Mouse (Mus musculus) megakaryocyte, embryonic 14.5 days (primary cell): ENCODE measurements at regions not wholly inside any gene's neighbourhood (a gene's known extent, or its start where the extent isn't known, plus 50 kb on each side); places are given as distances from the start of the nearest gene placed in this dataset.
"Not testable (repeated sequence)": the region's sequence is repeated elsewhere in the genome, so short reads cannot be mapped to it uniquely, and the experiment has no call there.

Experiments
- H3K27me3 ChIP-seq: replicated peaks from 2 replicates; pipeline ENCODE3; 2012; ENCODE audit warnings: inconsistent platforms
- H3K36me3 ChIP-seq: replicated peaks from 2 replicates; pipeline ENCODE3; 2012; ENCODE audit warnings: low read length, inconsistent platforms, mixed read lengths
- H3K4me1 ChIP-seq: 2 replicates; pipeline ENCODE4 v1.6.1; 2012; ENCODE audit warnings: inconsistent platforms
- H3K4me3 ChIP-seq: replicated peaks from 2 replicates; pipeline ENCODE3; 2012; ENCODE audit warnings: moderate library complexity, mild to moderate bottlenecking, inconsistent platforms
- H3K9me3 ChIP-seq: 2 replicates; pipeline ENCODE4 v1.6.1; 2012; ENCODE audit warnings: inconsistent platforms
- FLI1 ChIP-seq: IDR thresholded peaks from 2 replicates; pipeline ENCODE4 v1.6.1; 2012; ENCODE audit warnings: low read length, inconsistent platforms, mixed read lengths
- GATA1 ChIP-seq: IDR thresholded peaks from 3 replicates; pipeline ENCODE4 v1.6.1; 2012; ENCODE audit warnings: mixed read lengths, low read length, inconsistent platforms, borderline replicate concordance

DNA sequence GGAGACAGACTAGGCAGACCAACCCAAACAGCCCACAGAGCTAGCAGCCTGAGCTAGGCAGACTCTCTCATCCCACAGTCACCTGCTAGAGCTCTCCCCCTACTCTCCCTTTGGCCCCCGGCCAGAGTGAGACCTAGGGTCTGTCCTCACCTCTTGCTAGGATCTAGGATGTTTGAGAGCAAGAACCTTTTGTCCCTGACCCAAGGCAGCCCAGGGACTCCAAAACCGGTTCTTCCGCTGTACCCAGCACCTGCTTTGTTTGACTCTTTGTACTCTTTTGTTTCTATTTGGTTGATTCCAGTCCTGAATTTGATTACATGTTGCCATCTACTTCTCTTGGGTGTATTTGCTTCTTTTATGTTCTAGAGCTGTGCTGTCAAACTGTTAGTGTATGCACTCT, 75.3 kb downstream of the H60c start:
- Histone ChIP-seq H3K4me1 (no peaks in the 10 kb centered on the region), H3K4me3 (no peak overlapping the region), H3K27me3 (no peaks in the 10 kb centered on the region), H3K36me3 (no peaks in the 10 kb centered on the region), H3K9me3 (0 out of 2 replicates have a peak, but pooled peaks cover 7% of the 10 kb centered on the region)
- TF ChIP-seq GATA1 (no peak), FLI1 (no peak)

GRCm38 (mm10) chr10:3188361-3188760, 79.2 kb downstream of the H60c start:
- TF ChIP-seq FLI1 (no peak), GATA1 (no peak)
- Histone ChIP-seq H3K4me3 (no peak overlapping the region), H3K36me3 (no peaks in the 10 kb centered on the region), H3K4me1 (no peaks in the 10 kb centered on the region), H3K27me3 (no peaks in the 10 kb centered on the region), H3K9me3 (no peaks in the 10 kb centered on the region)

DNA sequence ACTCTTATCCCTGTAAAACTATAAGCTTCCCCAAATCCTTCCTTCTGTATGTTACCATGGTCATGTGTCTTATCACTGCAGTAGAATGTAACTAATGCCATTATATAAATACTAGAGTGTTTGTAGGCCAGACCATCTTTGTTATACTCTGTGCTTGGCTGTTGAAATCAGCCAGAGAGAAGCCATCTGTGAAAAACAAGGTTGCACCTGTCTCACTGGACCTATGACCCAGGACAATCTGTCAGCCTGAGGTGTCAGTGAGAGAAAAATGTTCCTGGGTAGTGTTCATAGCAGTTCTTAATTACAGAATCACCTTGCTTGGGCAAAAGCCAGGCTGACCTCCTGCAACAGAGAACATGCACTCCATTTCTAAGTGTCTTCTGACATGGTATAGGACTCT, 87.5 kb downstream of the H60c start:
- Histone ChIP-seq H3K4me1 (no peaks in the 10 kb centered on the region), H3K9me3 (peaks cover 20% of the 10 kb centered on the region), H3K36me3 (no peaks in the 10 kb centered on the region), H3K4me3 (no peak overlapping the region), H3K27me3 (no peaks in the 10 kb centered on the region)
- no peak for TF ChIP-seq GATA1
- TF ChIP-seq FLI1, result no peak

GRCm38 (mm10) chr10:3173601-3174000, 94.0 kb downstream of the H60c start:
- Histone ChIP-seq H3K4me3 (no peak overlapping the region), H3K4me1 (no peaks in the 10 kb centered on the region), H3K36me3 (no peaks in the 10 kb centered on the region), H3K27me3 (no peaks in the 10 kb centered on the region), H3K9me3 (peaks cover 13% of the 10 kb centered on the region)
- TF ChIP-seq GATA1, result no peak
- no peak for TF ChIP-seq FLI1

DNA sequence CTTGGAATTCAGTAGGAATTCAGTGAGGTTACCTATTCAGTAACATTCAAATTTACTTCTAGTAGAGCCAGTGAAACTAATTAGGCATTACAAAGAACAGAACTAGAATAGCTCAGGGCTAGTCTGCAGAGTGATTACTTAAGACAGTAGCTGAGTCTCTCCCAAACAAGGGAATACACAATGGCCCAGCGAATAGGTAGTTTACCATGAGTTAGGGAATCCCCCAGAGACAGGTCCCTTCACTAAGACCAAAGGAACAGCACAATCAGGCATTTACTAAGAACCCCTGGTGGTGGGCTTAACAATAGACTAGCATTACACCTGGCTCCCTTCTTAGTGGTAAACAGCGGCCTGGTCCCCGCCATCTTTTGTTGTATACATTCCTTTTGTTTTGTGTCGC, 94.6 kb downstream of the H60c start:
- H3K4me1 ChIP-seq, H3K4me3 ChIP-seq, H3K27me3 ChIP-seq, H3K36me3 ChIP-seq: not testable (repeated sequence)
- peaks cover 13% of the 10 kb centered on the region for H3K9me3 ChIP-seq

GRCm38 (mm10) chr10:3172257-3172656, 95.3 kb downstream of the H60c start:
- Histone ChIP-seq H3K36me3 (no peaks in the 10 kb centered on the region), H3K4me3 (no peak overlapping the region), H3K9me3 (peaks cover 13% of the 10 kb centered on the region), H3K27me3 (no peaks in the 10 kb centered on the region), H3K4me1 (no peaks in the 10 kb centered on the region)
- TF ChIP-seq FLI1, result no peak
- TF ChIP-seq GATA1, result no peak

- no peaks in the 10 kb centered on the region for H3K27me3 ChIP-seq
- H3K4me1 ChIP-seq, result no peaks in the 10 kb centered on the region
- TF ChIP-seq FLI1 (no peak), GATA1 (no peak)
These were observed 96.2 kb downstream of the H60c start for GRCm38 (mm10) chr10:3171366-3171765.

DNA sequence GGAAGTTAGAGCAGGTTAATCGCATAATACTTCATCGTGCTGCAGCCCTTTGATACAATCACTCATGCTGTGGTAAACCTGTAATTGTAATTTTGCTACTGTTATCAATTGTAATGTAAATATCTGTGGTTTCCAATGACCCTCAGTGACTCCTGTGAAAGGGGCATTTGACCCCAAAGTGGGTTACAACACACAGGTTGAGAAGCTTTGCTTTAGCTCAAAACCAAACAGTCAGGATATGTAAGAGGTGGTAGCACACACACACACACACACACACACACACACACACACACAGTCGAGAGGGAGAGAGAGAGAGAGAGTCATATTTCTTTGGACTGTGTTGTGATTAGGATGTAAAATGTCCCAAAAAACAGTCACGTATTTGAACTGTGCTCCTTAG, 112.0 kb downstream of the H60c start:
- H3K4me3 ChIP-seq, result no peak overlapping the region
- TF ChIP-seq FLI1 (no peak), GATA1 (no peak)
- H3K27me3 ChIP-seq, result no peaks in the 10 kb centered on the region
- no peaks in the 10 kb centered on the region for H3K4me1 ChIP-seq
- H3K36me3 ChIP-seq, result no peaks in the 10 kb centered on the region
- peaks cover 27% of the 10 kb centered on the region; the same call in 1 of the 2 replicates for H3K9me3 ChIP-seq

More at GRCm38 (mm10) chr10:3171366-3171765, 96.2 kb downstream of the H60c start:
- Histone ChIP-seq H3K36me3 (no peaks in the 10 kb centered on the region), H3K9me3 (peaks cover 13% of the 10 kb centered on the region), H3K4me3 (peak overlapping the region; percentile 81)

DNA sequence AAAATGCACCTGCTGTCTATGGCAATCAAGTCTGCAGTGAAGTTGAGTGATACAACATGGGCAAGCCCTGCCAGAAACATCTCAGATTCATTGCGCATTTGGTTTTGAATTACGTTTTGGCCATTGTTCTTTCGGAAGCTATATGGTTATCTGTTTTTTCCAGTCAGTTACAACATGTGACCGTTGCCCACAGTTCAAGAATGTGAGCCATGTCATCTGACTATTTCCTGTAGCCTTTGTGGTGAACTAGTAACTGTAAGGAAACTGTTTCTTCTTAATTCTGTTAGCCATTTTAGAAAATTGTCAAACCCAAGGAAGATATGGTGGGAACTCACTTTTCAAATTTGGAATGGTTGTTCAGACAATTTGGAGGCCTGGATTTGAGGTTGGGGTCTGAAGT, 119.4 kb downstream of the H60c start:
- no peak overlapping the region for H3K4me3 ChIP-seq
- no peaks in the 10 kb centered on the region for H3K36me3 ChIP-seq
- peaks cover 13% of the 10 kb centered on the region; the same call in 1 of the 2 replicates for H3K9me3 ChIP-seq
- no peak for TF ChIP-seq GATA1
- TF ChIP-seq FLI1, result no peak
- no peaks in the 10 kb centered on the region for H3K4me1 ChIP-seq
- no peaks in the 10 kb centered on the region for H3K27me3 ChIP-seq

- Histone ChIP-seq H3K9me3 (peaks cover 10% of the 10 kb centered on the region; the same call in 1 of the 2 replicates), H3K36me3 (no peaks in the 10 kb centered on the region), H3K4me1 (no peaks in the 10 kb centered on the region), H3K4me3 (no peak overlapping the region), H3K27me3 (no peaks in the 10 kb centered on the region)
- TF ChIP-seq FLI1 (no peak), GATA1 (no peak)
These were observed 128.3 kb downstream of the H60c start for GRCm38 (mm10) chr10:3139306-3139705.

DNA sequence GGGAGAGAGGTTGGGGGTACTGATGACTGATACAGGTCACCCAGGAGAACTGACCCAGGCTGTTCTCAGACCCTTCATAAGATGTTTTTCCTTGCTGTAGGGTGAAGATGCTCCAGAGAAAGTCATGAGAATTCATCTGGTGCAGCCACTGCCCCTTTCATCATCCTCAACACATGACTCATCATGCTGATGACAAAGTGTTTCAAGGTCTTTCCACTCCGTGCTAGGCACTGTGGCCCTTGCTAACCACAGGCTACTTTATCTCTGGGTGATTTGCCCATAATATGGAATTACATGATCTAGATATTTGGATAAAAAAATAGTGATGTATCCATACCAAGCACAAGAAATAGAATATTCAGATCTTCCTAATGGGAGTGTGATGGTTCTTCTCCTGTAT, 140.1 kb downstream of the H60c start:
- H3K4me1 ChIP-seq, result no peaks in the 10 kb centered on the region
- no peak overlapping the region for H3K4me3 ChIP-seq
- no peaks in the 10 kb centered on the region for H3K27me3 ChIP-seq
- TF ChIP-seq FLI1 (no peak), GATA1 (no peak)
- no peaks in the 10 kb centered on the region for H3K36me3 ChIP-seq
- peaks cover 33% of the 10 kb centered on the region for H3K9me3 ChIP-seq
